9 mouse cellular contexts compared by ENCODE assay signal in genomic region chr15:98809390-98809789, GRCm38 (mm10). TPM values are rescaled to one million over a fixed set of nuclear protein-coding genes. Genes with fewer than 3 reads are reported as not detected.
DNase-seq lines count a peak whose midpoint lies in the region; ATAC-seq and TF ChIP-seq lines count a peak whose summit lies in the region.
"Had no signal": no experiment of that assay in that cellular context is flagged by ENCODE, and none has a peak within 500 bp of the region (broad histone marks: within the 10 kb centered on the region; RNA-seq: fewer than 3 reads in every experiment).

TSS of gene Ddn (minus strand) at chr15:98809490.

- H3K79me2 ChIP-seq in MEL (ENCODE audit: control insufficient read depth, insufficient read depth, low read length, poor library complexity), result peaks cover 28% of the 10 kb centered on the region

- peak within 1 kb of the TSS in 1 of 2 experiments; percentile 50; a peak in 2 of 4 replicates for H3K4me3 ChIP-seq in heart, embryonic 14.5 days (ENCODE audit: control insufficient read depth in 1 of 2, insufficient read depth in 1 of 2, low read depth in 1 of 2, low read length in 2 of 2)
- H3K4me3 ChIP-seq in MEL (ENCODE audit: control insufficient read depth in 1 of 2, insufficient read depth in 1 of 2, low read depth in 2 of 2, low read length in 2 of 2), result peak within 1 kb of the TSS; percentile 49 to 56; a peak in 3 of 4 replicates
- peak within 1 kb of the TSS; percentile 24; the same call in 1 of the 2 replicates for H3K4me3 ChIP-seq in hindbrain, embryonic 11.5 days (ENCODE audit: low read depth, low read length)
- H3K4me3 ChIP-seq in limb, embryonic 15.5 days, result peak within 1 kb of the TSS; percentile 45

- no peak for DNase-seq in heart, postnatal 14 days
- DNase-seq in MEL (ENCODE audit: low read depth, low spot score), result no peak
- no peak for DNase-seq in hindbrain, embryonic 11.5 days (ENCODE audit: low spot score)
- no peak for DNase-seq in gastrocnemius, adult 8-10 months (ENCODE audit: low spot score in 2 of 2)
- DNase-seq in embryo, embryonic 10 days (ENCODE audit: low spot score), result no peak
- no peak for DNase-seq in gastrocnemius, adult 18-20 months (ENCODE audit: low spot score)

- H3K4me1 ChIP-seq in heart, embryonic 14.5 days (ENCODE audit: control insufficient read depth in 2 of 2, insufficient read depth in 2 of 2, low read length in 2 of 2), result peaks cover 30 to 44% of the 10 kb centered on the region in 2 experiments
- peaks cover 0 to 8% of the 10 kb centered on the region in 2 experiments; a peak in 2 of 4 replicates for H3K4me1 ChIP-seq in MEL (ENCODE audit: control insufficient read depth in 1 of 2, insufficient read depth in 2 of 2, low read length in 2 of 2)
- H3K4me1 ChIP-seq in hindbrain, embryonic 11.5 days (replicated peaks; ENCODE audit: control insufficient read depth, insufficient read depth, low read length), result peaks cover 19% of the 10 kb centered on the region
- H3K4me1 ChIP-seq in limb, embryonic 15.5 days, result peaks cover 40% of the 10 kb centered on the region

- no peak for ATAC-seq in heart, embryonic 14.5 days (ENCODE audit: insufficient number of reproducible peaks, insufficient read depth, low FRiP score, low read depth)
- no peak for ATAC-seq in hindbrain, embryonic 11.5 days (ENCODE audit: low FRiP score)
- no peak for ATAC-seq in limb, embryonic 15.5 days (ENCODE audit: insufficient number of reproducible peaks, low FRiP score, low TSS enrichment, low read depth)
- ATAC-seq: inflammation-experienced regulatory T-cells, adult 6 months had no signal

- peak within 1 kb of the TSS; percentile 67 for H3K9ac ChIP-seq in heart, embryonic 14.5 days (ENCODE audit: low read length)
- peak within 1 kb of the TSS; percentile 66 for H3K9ac ChIP-seq in MEL (ENCODE audit: control insufficient read depth, low read depth, low read length, poor library complexity, severe bottlenecking)
- no peak within 1 kb of the TSS for H3K9ac ChIP-seq in hindbrain, embryonic 11.5 days (ENCODE audit: low read depth, low read length)
- H3K9ac ChIP-seq in limb, embryonic 15.5 days, result no peak within 1 kb of the TSS

- no peaks in the 10 kb centered on the region for H3K9me3 ChIP-seq in heart, embryonic 14.5 days (ENCODE audit: control insufficient read depth, low read length)
- no peaks in the 10 kb centered on the region for H3K9me3 ChIP-seq in MEL (replicated peaks; ENCODE audit: insufficient read depth, low read length)
- no peaks in the 10 kb centered on the region for H3K9me3 ChIP-seq in hindbrain, embryonic 11.5 days (ENCODE audit: control insufficient read depth, low read length)
- H3K9me3 ChIP-seq in limb, embryonic 15.5 days, result no peaks in the 10 kb centered on the region

- H3K27ac ChIP-seq in heart, embryonic 14.5 days (replicated peaks in 1 of 2; ENCODE audit: control insufficient read depth in 1 of 2, insufficient read depth in 1 of 2, low read depth in 2 of 2, low read length in 2 of 2), result no peak within 1 kb of the TSS
- no peak within 1 kb of the TSS for H3K27ac ChIP-seq in MEL (ENCODE audit: control insufficient read depth, low read depth, low read length)
- no peak within 1 kb of the TSS for H3K27ac ChIP-seq in hindbrain, embryonic 11.5 days (ENCODE audit: low read depth, low read length)
- no peak within 1 kb of the TSS for H3K27ac ChIP-seq in limb, embryonic 15.5 days

- 28% methylated on average over 3 of the region's 3 CpGs for WGBS in heart, embryonic 14.5 days
- 31% methylated on average over 3 of the region's 3 CpGs for WGBS in hindbrain, embryonic 11.5 days
- 48% methylated on average over 3 of the region's 3 CpGs for WGBS in limb, embryonic 15.5 days

- no peak for TF ChIP-seq RAD21 in MEL (IDR thresholded peaks at IDR 0.05; ENCODE audit: low read depth, low read length)

- H3K36me3 ChIP-seq in heart, embryonic 14.5 days (ENCODE audit: control insufficient read depth, insufficient read depth, low read length), result peaks cover 39% of the 10 kb centered on the region
- H3K36me3 ChIP-seq in MEL (ENCODE audit: control insufficient read depth in 1 of 2, insufficient read depth in 2 of 2, low read length in 2 of 2), result peaks cover 0 to 5% of the 10 kb centered on the region in 2 experiments; a peak in 3 of 4 replicates
- no peaks in the 10 kb centered on the region for H3K36me3 ChIP-seq in hindbrain, embryonic 11.5 days (ENCODE audit: control insufficient read depth, insufficient read depth, low read length)
- peaks cover 37% of the 10 kb centered on the region for H3K36me3 ChIP-seq in limb, embryonic 15.5 days

- TF ChIP-seq EP300 in MEL (IDR thresholded peaks at IDR 0.05; ENCODE audit: low read depth in 1 of 2, low read length in 2 of 2), result no peak

- no peak for TF ChIP-seq CTCF in MEL (IDR thresholded peaks at IDR 0.05 in 2 of 3, conservative IDR thresholded peaks at IDR 0.05 in 1 of 3; ENCODE audit: control insufficient read depth in 1 of 3, insufficient read depth in 1 of 3, low read depth in 2 of 3, low read length in 3 of 3, poor library complexity in 1 of 3, severe bottlenecking in 1 of 3)

- peaks cover 51% of the 10 kb centered on the region for H3K27me3 ChIP-seq in heart, embryonic 14.5 days (ENCODE audit: control insufficient read depth, insufficient read depth, low read length)
- H3K27me3 ChIP-seq in MEL (ENCODE audit: control insufficient read depth in 1 of 2, insufficient read depth in 2 of 2, low read length in 2 of 2), result no peaks in the 10 kb centered on the region
- H3K27me3 ChIP-seq in hindbrain, embryonic 11.5 days (ENCODE audit: control insufficient read depth, insufficient read depth, low read length), result peaks cover 59% of the 10 kb centered on the region
- peaks cover 70% of the 10 kb centered on the region for H3K27me3 ChIP-seq in limb, embryonic 15.5 days

- H3K4me2 ChIP-seq in heart, embryonic 14.5 days (ENCODE audit: low read length), result peak within 1 kb of the TSS; percentile 88
- peak within 1 kb of the TSS; percentile 54; the same call in 1 of the 2 replicates for H3K4me2 ChIP-seq in hindbrain, embryonic 11.5 days (replicated peaks; ENCODE audit: low read depth, low read length)
- H3K4me2 ChIP-seq in limb, embryonic 15.5 days, result peak within 1 kb of the TSS; percentile 73

- no peak for TF ChIP-seq POLR2A in MEL (IDR thresholded peaks at IDR 0.05; ENCODE audit: control insufficient read depth in 1 of 2, insufficient read depth in 1 of 2, low read depth in 1 of 2, low read length in 2 of 2, poor library complexity in 1 of 2)

- intact Hi-C loops in heart, postnatal 14 days (cut with DNase I), result no loop called here

TF ChIP-seq in MEL, 35 proteins besides CTCF, POLR2A, EP300 and RAD21:
- 0 out of 2 replicates have a peak, but pooled peaks have one; percentile 31 for TF ChIP-seq POLR2AphosphoS2 (IDR thresholded peaks at IDR 0.05; ENCODE audit: low read length)
- TF ChIP-seq MAZ (IDR thresholded peaks at IDR 0.05; ENCODE audit: low read depth, low read length), result no peak

RNA-seq across cellular contexts. Expression of gene Ddn, which starts in this region (rescaled TPM):
- polyA plus RNA-seq in heart, embryonic 14.5 days (2014; fragmentation: Nextera tagmentation; extraction: Ambion mirVana), result 0.22 and 0.51 TPM in 2 replicates
- under 1 TPM; 0.20 to 0.31 TPM for total RNA-seq in heart, postnatal 14 days (2021)
- 2.8 and 4.0 TPM in 2 replicates for total RNA-seq in MEL (2012; rRNA removed)
- polyA plus RNA-seq in MEL (2012; ENCODE audit: insufficient read depth in 1 of 2, insufficient read length in 2 of 2, low read depth in 1 of 2, low replicate concordance in 2 of 2, missing spikeins in 1 of 2), result 1 to 10 TPM in 1 of 2 experiments, not detected in 1; 4.2 TPM
- 0.35 and 0.60 TPM in 2 replicates for polyA plus RNA-seq in hindbrain, embryonic 11.5 days (2014; fragmentation: Nextera tagmentation; extraction: Ambion mirVana)
- 0.15 TPM in 1 of 2 replicates, not detected in the other for polyA plus RNA-seq in limb, embryonic 15.5 days (2015; fragmentation: Nextera tagmentation; extraction: Ambion mirVana)
- under 1 TPM; 0.12 to 0.67 (median 0.43) TPM for total RNA-seq in gastrocnemius, adult 8-10 months (2022)
- under 1 TPM; 0.36 to 0.57 TPM for total RNA-seq in gastrocnemius, adult 18-20 months (2021)
- polyA plus RNA-seq: inflammation-experienced regulatory T-cells, adult 6 months had no signal

Comparison
In these comparisons a context has a peak if more than half of its experiments do, and no peak if none do; other contexts are left out.
1. H3K9ac ChIP-seq: peak in heart, embryonic 14.5 days (single experiment) and MEL (single experiment); none in hindbrain, embryonic 11.5 days (single experiment) and limb, embryonic 15.5 days (single experiment).
2. Peak in every context shown above with its lines, with median percentiles within 50 percentile points of each other: H3K4me2 ChIP-seq.